Mouse (Mus musculus) brain, embryonic 14.5 days (tissue): Measurements from ENCODE around the gene Gm9603. TPM values are rescaled to one million over a fixed set of nuclear protein-coding genes. Genes with fewer than 3 reads are reported as not detected.
"Not testable (repeated sequence)": the region's sequence is repeated elsewhere in the genome, so short reads cannot be mapped to it uniquely, and the experiment has no call there.

Experiments
- DNase-seq: peaks from one replicate; pipeline ENCODE4 v3.0.0-alpha.2; 2011; ENCODE audit warnings: low read depth
- polyA plus RNA-seq: library from polyadenylated mRNA; depleted of rRNA; stranded (reverse); fragments of >200 nt; gene quantifications from 2 replicates; pipeline ENCODE4 v1.2.3, GENCODE M21; 2012; rRNA removed

The Gm9603 gene
- polyA plus RNA-seq, result not detected in 2 replicates

- DNase-seq, result not testable (repeated sequence)
Measured at GRCm38 (mm10) chr14:5687357-5687756, at the start of gene Gm9603. TSS of gene Gm9603 (minus strand) at chr14:5687457.

DNA sequence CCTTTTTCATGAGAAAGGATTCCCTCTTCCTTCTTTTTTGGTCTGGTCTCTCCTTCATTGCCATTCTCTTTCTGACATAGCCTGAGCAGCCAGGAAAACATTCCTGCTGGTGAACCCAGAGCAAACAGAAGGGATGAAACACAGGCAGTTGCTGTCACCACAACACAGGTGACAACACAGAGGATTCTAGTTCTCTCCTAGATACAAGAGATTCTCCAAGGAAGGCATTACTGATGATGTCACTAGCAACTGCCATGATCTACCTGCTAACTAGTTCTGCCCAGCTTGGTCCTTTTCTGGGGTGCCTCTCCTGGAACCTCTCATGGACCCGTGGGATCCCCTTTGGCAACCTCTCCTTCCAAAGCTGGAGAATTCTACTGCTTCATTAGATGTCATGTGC, 54.3 kb downstream of the Gm9603 start, which contains the start of gene Gm8265:
Gene Gm8265 (minus strand): TSS at position 101 of the 400 bp plus-strand sequence.
- DNase-seq, result not testable (repeated sequence)

Other genes starting within 250 kb of the Gm9603 start
- gene Gm3194, start 232.0 kb downstream of the Gm9603 start, polyA plus RNA-seq, result 4.7 and 4.8 TPM in 2 replicates
- not detected in 2 replicates for gene Gm8246, start 209.6 kb downstream of the Gm9603 start, polyA plus RNA-seq
- gene Gm3187, start 203.2 kb downstream of the Gm9603 start, polyA plus RNA-seq, result not detected in 2 replicates
- gene Gm3488, start 185.8 kb downstream of the Gm9603 start, polyA plus RNA-seq, result 10.7 and 12.0 TPM in 2 replicates
- gene Gm3532, start 149.0 kb downstream of the Gm9603 start, polyA plus RNA-seq, result 0.11 and 0.19 TPM in 2 replicates
- not detected in 2 replicates for gene Gm8265, start 54.4 kb downstream of the Gm9603 start, polyA plus RNA-seq
- 1.2 and 2.6 TPM in 2 replicates for gene Gm3373, start 54.1 kb upstream of the Gm9603 start, polyA plus RNA-seq
- 5.9 and 6.6 TPM in 2 replicates for gene Gm3383, start 120.5 kb upstream of the Gm9603 start, polyA plus RNA-seq
- not detected in 2 replicates for gene Gm3424, start 142.9 kb upstream of the Gm9603 start, polyA plus RNA-seq
- gene Gm8237, start 192.9 kb upstream of the Gm9603 start, polyA plus RNA-seq, result 0.74 and 1.2 TPM in 2 replicates